Mouse (Mus musculus): ENCODE data around the gene Nsun2.
A peak's percentile ranks its signal among the peaks of the same experiment; 100 is the strongest.

Gene Nsun2

DNA sequence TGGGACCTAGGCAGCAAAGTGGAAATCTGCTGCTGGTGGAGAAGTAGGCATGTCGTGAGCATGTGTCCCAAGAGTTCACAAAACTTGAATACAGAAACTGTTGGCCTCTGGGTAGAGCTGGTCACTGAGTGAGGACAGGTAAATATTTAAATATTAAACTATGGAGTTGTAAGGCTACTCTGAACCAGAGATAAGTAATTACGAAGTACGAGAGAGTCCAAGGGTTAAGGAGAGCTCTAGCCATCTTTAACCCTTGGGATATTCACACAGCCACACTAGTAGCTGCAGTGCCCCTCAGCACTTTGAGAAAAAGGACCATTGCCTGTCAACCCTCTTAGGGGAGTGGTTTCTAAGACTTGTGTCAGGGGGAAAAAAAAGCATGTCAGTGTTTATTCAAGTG lies 102.8 kb downstream of the Nsun2 start:
- DNase-seq (ENCODE audit: low spot score), result no peak

DNA sequence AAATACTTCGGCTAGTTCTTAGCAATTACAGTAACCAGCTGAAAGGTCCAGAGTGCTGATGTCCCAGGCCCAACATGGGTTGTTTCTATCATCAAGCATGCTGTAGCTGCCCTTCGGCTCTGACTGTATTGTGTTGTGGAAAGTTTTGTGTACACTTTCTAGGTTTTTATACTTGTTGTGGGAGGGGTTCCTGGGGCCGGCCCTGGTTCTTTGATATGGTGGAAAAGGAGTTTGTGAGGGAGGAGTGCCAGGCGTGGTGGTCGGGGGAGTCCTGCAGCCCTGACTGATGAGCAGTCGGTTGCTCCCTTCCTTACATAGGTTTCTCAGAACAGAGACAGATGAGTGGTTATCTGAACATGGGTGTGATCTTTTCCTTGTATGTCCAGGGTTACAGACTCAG lies 103.3 kb downstream of the Nsun2 start:
- peak; percentile 31 for DNase-seq (ENCODE audit: low spot score)

DNA sequence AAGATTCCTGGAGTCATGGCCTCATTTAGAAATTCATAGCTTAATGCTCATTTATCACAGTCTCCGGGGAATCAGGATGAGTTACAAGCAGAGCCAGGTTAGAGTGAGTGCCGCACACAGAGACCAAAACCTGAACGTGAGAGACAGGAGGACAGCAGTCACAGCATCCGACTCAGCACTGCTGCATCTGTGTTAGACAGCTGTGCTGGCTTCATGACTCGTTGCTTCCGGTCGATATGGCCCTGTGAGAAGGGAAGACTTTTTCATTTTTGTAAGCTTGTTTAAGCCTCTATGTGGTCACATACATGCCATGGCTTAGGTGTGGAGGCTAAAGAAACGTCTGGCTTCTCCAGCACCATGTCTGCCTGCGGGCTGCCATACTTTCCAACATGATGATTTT lies 104.1 kb downstream of the Nsun2 start:
- DNase-seq (ENCODE audit: low spot score), result peak; percentile 25

DNA sequence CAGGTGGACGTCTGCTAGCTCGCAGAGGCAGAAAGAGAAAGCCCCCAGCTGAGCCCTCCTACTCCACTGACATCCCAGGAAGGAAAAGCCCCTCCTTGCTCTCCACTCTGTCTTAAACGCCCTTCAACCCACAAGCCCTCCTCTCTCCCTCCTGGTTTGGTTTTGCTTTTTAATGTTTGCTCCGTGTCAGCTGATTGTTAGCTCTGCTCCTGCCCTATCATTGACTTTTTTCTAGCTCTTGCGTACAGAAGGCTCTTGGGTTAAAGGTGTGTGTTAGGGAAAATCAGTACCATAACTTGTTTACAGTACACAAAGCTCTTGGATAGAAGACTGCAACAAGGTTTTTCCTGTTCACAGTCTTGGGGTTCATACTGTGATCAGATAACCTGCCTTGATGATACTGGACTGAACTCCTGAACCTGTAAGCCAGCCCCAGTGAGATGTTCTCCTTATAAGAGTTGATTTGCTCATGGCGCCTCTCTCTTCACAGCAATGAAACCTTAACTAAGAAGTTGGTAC lies 104.6 kb downstream of the Nsun2 start:
- DNase-seq (ENCODE audit: low spot score), result peak; percentile 19

DNA sequence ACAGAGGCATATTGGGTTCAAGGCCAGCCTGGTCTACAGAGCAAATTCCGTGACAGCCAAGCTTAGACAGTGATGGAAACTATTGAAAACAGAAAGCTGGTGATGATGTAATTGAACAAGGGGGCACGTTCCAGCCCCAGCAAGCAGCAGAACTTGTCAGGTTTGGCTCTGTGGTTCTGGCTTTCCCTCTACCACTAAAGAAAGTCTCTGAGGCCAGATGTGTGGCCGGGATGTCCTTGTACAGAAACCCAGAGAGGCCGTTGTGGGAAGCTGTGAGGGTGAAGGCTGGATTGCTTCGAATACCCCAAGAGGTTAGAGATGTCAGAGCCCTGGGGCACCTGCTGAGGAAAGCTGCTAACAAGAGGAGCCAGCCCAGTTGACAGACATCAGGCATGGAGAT lies 105.7 kb downstream of the Nsun2 start:
- peak; percentile 30 for DNase-seq (ENCODE audit: low spot score)

DNA sequence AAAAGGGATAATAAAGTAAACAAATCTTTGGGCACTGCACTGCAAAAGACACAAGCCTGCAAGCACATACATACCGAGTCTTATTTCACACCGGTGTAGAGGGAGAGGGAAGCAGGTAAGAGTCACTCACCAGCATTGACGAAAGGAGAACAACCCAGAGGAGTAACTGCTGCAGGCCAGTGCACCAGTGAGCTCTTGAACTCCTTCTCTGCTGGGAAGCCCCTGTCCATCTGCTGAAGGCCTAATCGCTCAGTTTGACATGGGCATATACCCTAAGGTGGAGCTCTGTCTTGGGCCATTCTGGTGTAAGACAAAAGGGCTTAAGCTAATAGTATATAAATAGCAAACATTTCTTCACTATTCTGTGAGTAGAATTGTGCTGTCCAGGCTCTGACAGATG lies 106.6 kb downstream of the Nsun2 start:
- peak; percentile 22 for DNase-seq (ENCODE audit: low spot score)

DNA sequence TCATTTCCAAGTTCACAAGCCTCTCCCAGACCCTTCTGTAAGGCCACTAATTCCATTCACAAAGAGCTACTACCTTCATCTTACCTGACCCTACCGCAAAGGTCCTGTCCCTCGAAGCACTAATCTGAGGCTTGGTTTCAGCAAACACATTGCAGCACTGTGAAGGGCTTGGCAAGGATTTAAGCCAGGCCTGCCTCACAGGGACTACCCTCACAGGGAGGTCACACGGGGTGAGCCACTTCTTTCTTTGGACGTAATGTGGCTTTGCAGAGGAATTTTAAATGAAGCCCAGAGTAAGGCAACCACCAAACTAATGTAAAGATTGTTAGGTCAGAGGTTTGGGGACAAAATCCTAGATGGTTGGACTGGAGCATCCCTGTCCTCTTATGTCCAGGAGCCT lies 107.0 kb downstream of the Nsun2 start:
- peak; percentile 30 for DNase-seq (ENCODE audit: low spot score)

DNA sequence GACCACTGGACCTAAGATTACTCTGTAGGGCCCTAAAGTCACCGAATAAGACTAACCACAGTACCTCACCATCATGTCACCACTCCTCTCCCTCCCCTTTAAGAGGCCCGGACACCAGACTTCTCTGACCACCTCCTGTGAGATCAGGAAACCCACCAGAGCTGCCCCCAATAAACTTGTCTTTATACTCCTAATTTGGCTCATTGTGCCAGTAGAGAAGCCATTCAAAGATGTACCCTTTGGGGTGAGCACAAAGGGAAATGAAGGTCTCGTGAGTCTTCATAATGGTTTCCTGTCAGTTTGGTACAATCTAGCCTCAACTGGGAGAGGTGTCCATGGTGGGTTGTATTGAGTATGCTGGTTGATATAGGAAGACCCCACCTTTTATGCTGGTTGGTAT lies 107.5 kb downstream of the Nsun2 start:
- peak; percentile 9 for DNase-seq (ENCODE audit: low spot score)

DNA sequence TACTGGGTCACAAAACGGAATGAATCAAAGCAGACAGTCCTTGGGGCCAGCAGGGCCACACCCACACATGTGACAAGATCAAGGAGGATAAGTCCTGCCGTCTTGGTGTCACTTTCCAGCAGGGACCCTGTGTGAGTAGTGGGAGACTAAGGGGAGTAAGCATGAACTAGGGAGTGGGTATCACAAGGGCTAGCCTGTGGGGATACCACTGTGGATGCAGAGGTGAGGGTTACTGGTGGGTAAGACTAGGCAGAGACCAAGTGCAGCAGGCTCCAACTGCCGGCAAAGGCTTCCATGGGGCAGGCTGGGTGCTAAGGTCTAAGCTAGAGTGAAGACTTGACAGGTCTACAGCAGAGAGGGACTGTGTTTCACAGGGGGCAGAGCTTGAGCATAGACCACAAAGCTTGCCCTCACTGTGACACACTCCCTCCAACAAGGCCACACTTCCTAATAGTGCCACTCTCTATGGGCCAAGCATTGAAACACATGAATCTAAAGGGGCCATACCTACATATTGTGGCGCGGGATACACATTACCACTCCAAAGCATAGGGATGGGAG lies 109.2 kb downstream of the Nsun2 start:
- peak; percentile 33 for DNase-seq (ENCODE audit: low spot score)

DNA sequence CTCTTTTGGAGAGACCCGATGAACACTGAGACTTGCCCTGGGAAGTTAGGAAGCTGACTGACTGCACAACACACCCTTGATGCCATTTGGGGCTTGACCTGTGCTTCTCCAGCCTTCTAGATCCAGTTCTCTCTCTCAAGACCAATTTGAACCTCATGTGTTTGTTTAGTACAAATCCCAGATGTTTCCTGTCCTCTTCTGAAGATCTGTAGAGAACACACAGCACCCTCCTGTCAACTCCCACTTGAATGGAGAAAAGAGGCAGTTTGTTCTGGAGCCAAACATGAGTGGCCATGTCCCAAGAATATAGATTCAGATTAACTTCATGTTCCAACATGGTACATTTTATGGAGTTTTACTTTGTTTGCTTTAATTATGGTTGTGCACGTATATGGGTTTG lies 110.4 kb downstream of the Nsun2 start:
- no peak for DNase-seq (ENCODE audit: low spot score)

DNA sequence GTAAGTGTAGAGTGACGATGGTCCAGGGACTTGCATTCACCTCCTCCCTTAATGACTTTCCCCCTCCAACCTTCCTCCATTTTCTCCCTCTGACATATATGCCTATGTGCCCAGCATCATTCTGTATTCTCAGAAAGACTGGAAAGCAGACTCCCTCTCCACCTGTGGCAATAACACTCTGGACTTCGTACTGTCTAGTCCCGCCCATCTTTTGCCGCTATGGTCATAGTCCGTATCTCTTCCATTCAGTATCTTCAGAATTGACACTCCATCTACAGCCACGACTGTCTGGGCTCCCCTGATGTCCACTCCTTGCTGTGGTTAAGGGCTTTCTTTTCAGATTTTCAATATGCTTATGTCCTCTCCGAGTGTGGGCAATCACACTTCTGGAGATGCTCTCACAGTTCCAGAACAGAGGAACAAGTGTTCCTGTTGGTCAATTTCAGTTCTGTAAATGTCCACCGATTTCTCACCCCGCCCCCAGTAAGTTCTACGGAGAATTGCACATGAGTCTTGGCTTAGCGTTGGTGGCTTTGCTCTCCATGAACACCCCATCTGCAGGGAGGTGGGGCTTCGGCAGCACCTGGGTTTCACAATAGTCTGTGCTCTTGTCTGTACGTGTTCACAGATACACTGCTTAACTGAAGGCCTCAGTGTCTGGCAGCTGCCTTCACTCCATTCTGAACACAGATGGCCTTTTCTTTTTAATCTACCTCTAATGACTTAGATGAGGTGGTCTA lies 111.1 kb downstream of the Nsun2 start:
- peak; percentile 15 for DNase-seq (ENCODE audit: low spot score)

DNA sequence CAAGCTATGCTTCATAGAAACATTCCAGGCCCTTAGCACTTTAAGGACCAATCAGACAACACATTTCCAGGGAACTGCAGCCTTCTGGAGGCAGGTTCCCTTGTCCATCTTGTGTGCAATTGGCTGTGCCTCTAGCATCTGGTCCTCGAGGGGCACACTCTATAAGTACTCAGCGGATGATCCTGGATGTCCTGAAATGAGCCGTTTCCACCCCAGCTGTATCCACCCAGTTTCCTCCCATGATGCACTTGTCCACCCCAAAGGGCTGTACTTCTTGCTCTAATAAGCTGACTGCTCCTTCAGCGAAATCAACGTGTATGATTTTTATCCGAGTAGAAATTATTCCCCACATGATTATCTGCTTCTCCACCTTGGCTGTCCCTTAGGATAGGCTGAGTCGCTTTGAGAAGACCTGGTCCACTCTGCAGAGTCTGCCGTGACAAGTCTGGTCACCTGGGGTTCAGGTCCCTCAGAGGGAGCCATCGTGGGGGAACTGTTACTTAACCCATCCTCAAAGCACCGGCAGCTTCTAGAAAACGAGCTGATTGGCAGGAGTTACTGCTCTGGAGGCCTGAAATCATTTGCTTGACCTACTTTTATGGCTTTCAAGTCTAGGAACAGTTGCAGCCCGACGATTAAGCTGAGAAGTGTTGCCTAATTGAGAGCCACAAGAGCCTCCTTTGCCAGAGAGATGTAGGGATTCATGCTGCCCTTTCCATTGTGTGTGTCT lies 112.3 kb downstream of the Nsun2 start:
- peak; percentile 27 for DNase-seq (ENCODE audit: low spot score)

DNA sequence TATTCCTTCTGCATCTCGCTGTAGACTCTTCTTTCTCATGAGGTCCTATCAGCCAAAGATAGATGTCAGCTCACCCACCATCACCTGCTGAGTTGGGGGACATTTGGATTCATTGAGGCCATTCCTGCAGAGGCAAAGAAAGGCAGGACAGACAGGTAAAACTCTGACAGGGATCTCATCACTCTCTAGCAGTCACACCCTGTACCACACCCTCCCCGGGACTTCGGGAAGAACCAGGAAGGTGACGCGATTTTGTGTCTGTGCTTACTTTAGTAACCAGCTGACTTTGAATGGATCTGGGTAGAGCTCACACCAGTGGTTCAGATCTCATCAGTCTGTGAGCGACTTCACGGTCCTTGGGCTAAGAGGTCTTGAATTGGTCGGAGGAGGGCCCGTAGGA lies 112.9 kb downstream of the Nsun2 start:
- peak; percentile 22 for DNase-seq (ENCODE audit: low spot score)

DNA sequence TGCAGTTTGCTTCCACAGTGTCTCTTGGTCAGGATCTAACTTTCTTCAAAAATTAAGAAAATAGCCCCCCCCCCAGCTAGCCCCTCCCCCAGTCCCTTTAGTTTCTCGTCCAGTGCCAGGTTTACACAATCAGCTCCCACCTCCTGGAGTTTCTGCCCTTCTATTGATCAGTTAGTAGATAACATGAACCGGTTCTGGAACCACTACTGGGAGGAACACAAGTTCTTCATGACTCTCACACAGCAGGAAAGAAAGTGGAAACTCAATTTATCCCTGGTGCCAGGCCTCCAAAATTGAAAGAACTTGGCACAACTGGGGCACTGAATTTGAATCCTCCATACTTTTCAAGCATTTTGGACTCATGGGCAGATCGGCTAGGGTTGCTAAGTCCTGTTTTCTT lies 121.0 kb downstream of the Nsun2 start:
- no peak for DNase-seq (ENCODE audit: low spot score)

DNA sequence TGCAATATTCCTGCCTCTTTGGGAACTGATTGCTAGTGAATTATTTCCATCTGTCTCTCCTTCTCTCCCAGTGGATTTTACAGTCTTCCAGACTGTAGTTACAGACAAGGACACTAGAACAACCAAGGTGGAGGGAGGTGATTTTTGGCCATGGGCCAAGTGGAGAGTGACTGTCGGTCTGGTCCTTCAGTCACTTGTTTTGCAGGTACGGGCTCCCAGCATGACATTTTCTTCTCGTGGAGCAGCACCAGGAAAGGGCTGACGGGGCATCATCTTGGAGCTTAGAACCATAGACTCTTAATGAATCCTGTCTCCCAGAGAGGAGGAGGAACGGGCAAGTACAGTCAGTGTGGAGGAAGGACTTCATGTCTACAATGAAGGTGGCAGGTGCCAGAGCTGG lies 138.6 kb downstream of the Nsun2 start:
- peak; percentile 38 for DNase-seq (ENCODE audit: low spot score)

DNA sequence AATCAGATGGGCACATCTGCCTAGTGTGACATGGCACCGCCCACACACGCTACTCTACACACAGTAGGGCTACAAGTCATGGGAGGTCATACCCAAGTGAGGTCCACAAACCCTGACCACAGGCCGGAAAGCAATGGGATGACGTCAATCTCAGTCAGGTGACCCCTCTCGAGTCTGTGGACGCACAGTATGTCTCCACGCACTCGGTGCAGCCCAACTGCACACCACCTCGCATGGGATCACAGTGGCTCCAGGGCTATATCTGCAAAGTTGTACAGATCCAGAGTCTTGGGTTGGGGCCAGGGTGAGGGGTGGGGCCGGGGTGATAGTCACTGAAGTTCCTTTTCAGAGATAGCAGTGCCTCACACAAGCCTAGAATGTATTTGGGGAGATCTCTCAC lies 139.0 kb downstream of the Nsun2 start:
- DNase-seq (ENCODE audit: low spot score), result peak; percentile 32

DNA sequence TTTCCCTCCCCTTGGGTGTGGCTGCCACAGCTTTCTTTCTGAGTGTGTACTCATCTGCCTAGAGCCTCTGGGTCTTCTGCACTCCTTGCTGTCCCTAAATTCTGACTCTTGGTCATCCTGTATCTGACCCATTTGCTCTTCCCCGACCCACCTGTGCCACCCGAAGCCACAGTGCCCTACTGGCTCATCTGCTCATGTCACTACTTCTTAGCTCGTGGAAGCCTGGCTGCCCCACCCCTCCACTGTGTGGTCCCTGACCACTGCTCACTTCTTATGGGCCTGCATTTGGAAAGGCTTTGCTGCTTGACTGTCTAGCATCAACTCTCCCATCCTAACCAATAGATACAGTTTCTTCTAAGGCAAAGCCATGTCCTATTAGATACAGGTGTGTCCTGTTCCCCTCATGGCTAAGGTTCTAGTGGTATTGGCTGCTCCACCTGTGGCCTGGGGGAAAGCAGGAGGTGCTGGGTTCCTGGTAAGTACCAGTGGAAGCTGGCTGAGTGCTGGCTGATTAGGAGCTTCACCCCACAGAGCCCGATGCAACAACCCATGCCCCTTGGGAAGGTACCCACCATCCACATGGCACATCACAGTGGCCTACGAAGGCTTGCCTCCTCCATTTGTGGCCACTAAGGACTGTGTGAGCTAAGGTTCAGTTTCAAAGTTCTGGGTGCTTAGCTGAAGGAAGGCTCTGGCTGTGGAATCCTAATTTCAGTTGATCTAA lies 139.8 kb downstream of the Nsun2 start:
- DNase-seq (ENCODE audit: low spot score), result peak; percentile 28

DNA sequence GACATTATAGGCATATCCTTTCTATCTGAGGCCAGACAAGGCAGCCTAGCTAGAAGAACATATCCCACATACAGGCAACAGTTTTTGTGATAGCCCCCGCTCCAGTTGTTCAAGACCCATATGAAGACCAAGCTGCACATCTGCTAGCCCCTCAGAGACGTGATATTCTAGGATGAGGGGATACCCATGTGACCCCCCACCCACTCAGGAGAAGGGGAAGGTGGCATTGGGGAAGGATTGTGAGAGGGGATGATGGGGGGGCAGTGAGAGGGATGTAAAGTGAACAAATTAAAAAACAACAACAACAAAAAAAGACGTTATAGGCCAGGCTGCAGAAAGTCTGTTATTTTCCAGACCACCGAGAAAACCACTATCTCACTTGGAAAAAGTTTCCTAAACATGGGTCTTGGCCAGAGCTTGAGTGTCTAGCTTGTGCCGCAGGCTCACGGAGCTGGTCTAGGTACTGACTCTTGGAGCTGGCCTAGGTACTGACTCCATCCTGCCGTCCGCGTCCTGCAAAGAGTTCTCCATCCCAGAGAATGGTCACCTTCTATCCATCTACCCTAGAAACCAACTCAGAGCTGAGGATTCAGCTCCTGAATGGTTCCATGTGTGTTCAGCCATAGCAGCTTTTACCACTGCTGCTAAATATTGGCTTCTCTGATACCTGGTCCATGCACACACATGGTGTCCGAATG lies 140.5 kb downstream of the Nsun2 start:
- DNase-seq (ENCODE audit: low spot score), result peak; percentile 33
